Mouse (Mus musculus) embryonic facial prominence, embryonic 10.5 days (tissue): Measurements from ENCODE around the gene Csnk2a2. TPM values are rescaled to one million over a fixed set of nuclear protein-coding genes. Genes with fewer than 3 reads are reported as not detected.

Experiments
- DNase-seq: peaks from one replicate; pipeline ENCODE4 v3.0.0-alpha.2; 2017; ENCODE audit warnings: low spot score
- H3K27ac ChIP-seq: fragments of 300-500 bp; sonication (generic); replicated peaks from 2 replicates; pipeline ENCODE4 v1.5.1; 2016; ENCODE audit warnings: mild to moderate bottlenecking
- H3K27me3 ChIP-seq: fragments of 300-500 bp; sonication (generic); replicated peaks from 2 replicates; pipeline ENCODE4 v1.6.1; 2016; ENCODE audit warnings: low read depth, mild to moderate bottlenecking; ENCODE audit not compliant: poor library complexity, severe bottlenecking
- H3K36me3 ChIP-seq: fragments of 300-500 bp; sonication (generic); replicated peaks from 2 replicates; pipeline ENCODE4 v1.6.1; 2016; ENCODE audit warnings: mild to moderate bottlenecking, moderate library complexity
- H3K4me1 ChIP-seq: fragments of 300-500 bp; sonication (generic); 2 replicates; pipeline ENCODE4 v1.6.1; 2016
- H3K4me3 ChIP-seq: fragments of 300-500 bp; sonication (generic); 2 replicates; pipeline ENCODE4 v1.5.1; 2016; ENCODE audit warnings: mild to moderate bottlenecking, moderate library complexity
- H3K9me3 ChIP-seq: fragments of 300-500 bp; sonication (generic); 2 replicates; pipeline ENCODE4 v1.6.1; 2016; ENCODE audit warnings: mild to moderate bottlenecking
- WGBS: fragments of 180-500 bp; shearing (Covaris S2); methylation state at CpG from one replicate; pipeline ENCODE4 v1.1.7; 2016; 5-methylcytosine and 5-hydroxymethylcytosine counted together
- polyA plus RNA-seq: library from polyadenylated mRNA; unstranded; fragments of >200 nt; fragmentation: Nextera tagmentation; extraction: Ambion mirVana; gene quantifications from 2 replicates; pipeline ENCODE4 v1.2.1, GENCODE M21; 2016

The Csnk2a2 gene
- polyA plus RNA-seq = 12.6 and 15.2 TPM in 2 replicates

- Histone ChIP-seq H3K9me3 (no peaks in the 10 kb centered on the region), H3K27ac (peak within 1 kb of the TSS; percentile 92), H3K36me3 (peaks cover 21% of the 10 kb centered on the region), H3K27me3 (no peaks in the 10 kb centered on the region), H3K4me1 (peaks cover 19% of the 10 kb centered on the region), H3K4me3 (peak within 1 kb of the TSS; percentile 99)
- no peak for DNase-seq
- WGBS = 84% methylated on average over 5 of the region's 5 CpGs
Observed at GRCm38 (mm10) chr8:95490006-95490405, at the start of gene Csnk2a2. Gene Csnk2a2, minus strand, starts transcription at chr8:95490039.

GRCm38 (mm10) chr8:95539487-95539886 lies 49.6 kb upstream of the Csnk2a2 start:
- no peak for DNase-seq
- 83% methylated on average over 5 of the region's 5 CpGs for WGBS
- no peaks in the 10 kb centered on the region for H3K4me1 ChIP-seq

DNA sequence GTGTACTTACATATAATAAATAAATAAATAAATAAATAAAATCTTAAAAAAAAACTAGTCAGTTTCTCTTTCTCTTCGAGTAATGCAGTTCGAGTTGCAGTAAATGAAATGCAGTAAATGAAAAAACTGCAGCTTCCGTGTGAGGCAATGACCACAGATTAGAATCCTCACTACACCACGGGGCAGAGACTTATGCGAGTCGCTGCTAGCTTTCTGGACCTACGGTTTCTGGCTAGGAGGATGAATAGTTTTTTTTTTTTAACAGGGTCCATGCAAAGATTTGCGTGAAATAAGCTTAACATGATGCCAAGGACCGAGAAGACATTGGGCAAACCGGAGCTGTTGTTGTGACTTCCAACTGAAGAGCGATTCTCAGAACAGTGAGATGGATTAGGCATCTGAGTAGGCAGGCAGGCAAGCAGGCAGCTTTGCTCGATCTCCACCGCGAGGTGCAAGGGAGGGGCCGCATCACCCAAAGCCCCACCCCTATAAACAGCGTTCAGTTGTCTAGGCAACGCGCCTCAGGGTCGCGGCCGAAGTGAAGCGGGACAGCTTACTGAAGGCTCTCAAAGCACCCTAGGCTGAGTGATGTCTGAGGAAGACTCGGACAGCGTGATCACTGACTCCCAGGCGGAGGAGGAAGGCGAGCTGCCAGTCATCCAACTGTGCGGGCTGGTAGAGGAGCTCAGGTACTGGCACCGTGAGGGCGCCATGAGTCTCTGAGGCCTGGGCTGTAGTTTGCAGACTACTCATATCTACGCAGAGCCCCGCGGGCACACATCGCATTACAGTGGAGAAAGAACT lies 43.9 kb upstream of the Csnk2a2 start, which contains the start of gene Ccdc113:
TSS of gene Ccdc113 (plus strand) at position 502 of the 804 bp plus-strand sequence.
- 0 out of 2 replicates have a peak, but pooled peaks cover 6% of the 10 kb centered on the region for H3K27me3 ChIP-seq
- peak; percentile 79 for DNase-seq
- no peaks in the 10 kb centered on the region for H3K36me3 ChIP-seq
- no peaks in the 10 kb centered on the region for H3K9me3 ChIP-seq
- H3K4me3 ChIP-seq = peak within 1 kb of the TSS; percentile 62
- no peak within 1 kb of the TSS; the same call in 1 of the 2 replicates for H3K27ac ChIP-seq
- WGBS = 7% methylated on average over 33 of the region's 33 CpGs
- H3K4me1 ChIP-seq = peaks cover 8% of the 10 kb centered on the region

More at GRCm38 (mm10) chr8:95539487-95539886, 49.6 kb upstream of the Csnk2a2 start:
- Histone ChIP-seq H3K27me3 (no peaks in the 10 kb centered on the region), H3K36me3 (no peaks in the 10 kb centered on the region), H3K4me3 (no peak overlapping the region), H3K27ac (no peak overlapping the region), H3K9me3 (no peaks in the 10 kb centered on the region)

DNA sequence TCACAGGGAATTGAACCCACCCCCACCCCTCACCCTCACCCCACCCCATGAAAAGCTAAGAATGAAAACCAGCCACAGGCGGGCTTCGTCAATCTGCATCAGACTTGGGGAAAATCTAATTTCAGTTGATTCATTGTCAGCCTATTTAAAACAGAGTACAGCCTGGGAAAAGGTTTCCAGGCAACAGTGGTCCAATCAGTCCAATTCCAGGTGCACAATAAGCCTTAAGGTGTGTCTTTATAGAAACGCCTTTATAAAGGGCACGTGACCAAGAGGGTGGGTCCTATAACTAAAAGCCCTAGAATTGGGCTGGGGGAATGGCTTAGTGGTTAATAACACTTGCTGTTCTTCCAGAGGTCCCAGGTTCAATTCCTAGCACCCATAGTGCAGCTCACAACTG lies 42.4 kb upstream of the Csnk2a2 start:
- peaks cover 8% of the 10 kb centered on the region for H3K4me1 ChIP-seq
- H3K9me3 ChIP-seq = no peaks in the 10 kb centered on the region
- H3K36me3 ChIP-seq = no peaks in the 10 kb centered on the region
- no peak overlapping the region for H3K27ac ChIP-seq
- H3K4me3 ChIP-seq = no peak overlapping the region
- 0 out of 2 replicates have a peak, but pooled peaks cover 6% of the 10 kb centered on the region for H3K27me3 ChIP-seq
- no peak for DNase-seq
- WGBS = 61% methylated on average over 4 of the region's 4 CpGs

DNA sequence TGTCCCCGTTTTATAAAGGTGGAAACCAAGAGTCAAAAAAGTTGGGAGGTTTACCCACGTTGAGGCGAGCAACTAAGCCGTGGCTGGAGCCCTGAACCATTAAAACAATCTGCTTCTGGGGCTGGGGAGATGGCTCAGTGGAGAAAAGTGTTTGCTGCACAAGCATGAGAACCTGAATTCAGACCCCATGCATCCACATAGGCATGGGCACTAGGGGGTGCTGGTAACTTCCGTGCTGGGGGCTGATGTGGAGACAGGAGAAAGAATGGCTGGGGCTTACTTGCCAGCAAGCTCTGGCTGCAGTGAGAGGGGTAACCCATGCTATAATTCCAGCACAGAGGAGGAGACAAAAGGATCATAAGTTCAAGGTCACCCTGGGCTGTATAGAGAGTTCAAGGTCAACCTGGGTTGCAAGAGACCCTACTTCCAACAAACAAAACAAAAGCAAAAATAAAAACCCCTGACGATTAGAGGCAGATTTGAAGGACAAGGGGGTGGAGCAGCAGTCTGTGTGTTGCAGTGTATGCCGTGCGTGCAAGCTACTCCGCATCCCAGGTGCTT lies 39.0 kb upstream of the Csnk2a2 start:
- H3K4me1 ChIP-seq = peaks cover 3% of the 10 kb centered on the region
- no peak overlapping the region for H3K27ac ChIP-seq
- H3K9me3 ChIP-seq = no peaks in the 10 kb centered on the region
- no peaks in the 10 kb centered on the region for H3K27me3 ChIP-seq
- H3K4me3 ChIP-seq = no peak overlapping the region
- WGBS = 68% methylated on average over 9 of the region's 9 CpGs
- DNase-seq = no peak
- no peaks in the 10 kb centered on the region for H3K36me3 ChIP-seq

- 92% methylated on average over 10 of the region's 10 CpGs for WGBS
- DNase-seq = no peak
Observed at GRCm38 (mm10) chr8:95528194-95528593, 38.4 kb upstream of the Csnk2a2 start.

DNA sequence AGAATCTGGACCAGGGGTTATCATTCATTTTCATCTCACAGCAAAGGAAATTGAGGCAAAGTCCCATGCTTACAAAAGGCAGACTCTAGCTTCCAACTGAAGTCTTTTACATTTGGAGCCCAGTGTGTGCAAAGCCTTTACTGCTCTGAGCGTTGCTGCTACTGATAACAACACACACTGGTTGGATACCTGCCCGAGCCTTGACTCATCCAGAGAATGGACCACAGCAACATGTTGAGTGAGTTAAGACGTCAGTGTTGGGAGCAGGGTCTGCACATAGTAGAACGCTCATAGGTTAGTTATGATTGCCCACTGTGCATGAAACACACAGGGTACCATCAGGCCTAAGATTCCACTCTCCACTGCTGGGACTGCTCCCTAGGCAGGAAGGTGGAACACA lies 34.2 kb upstream of the Csnk2a2 start:
- Histone ChIP-seq H3K9me3 (no peaks in the 10 kb centered on the region), H3K27me3 (no peaks in the 10 kb centered on the region), H3K4me3 (no peak overlapping the region), H3K36me3 (no peaks in the 10 kb centered on the region), H3K4me1 (no peaks in the 10 kb centered on the region), H3K27ac (no peak overlapping the region)
- DNase-seq = no peak
- 90% methylated on average over 4 of the region's 4 CpGs for WGBS

More at GRCm38 (mm10) chr8:95528194-95528593, 38.4 kb upstream of the Csnk2a2 start:
- Histone ChIP-seq H3K4me3 (no peak overlapping the region), H3K27me3 (no peaks in the 10 kb centered on the region), H3K27ac (no peak overlapping the region), H3K36me3 (no peaks in the 10 kb centered on the region), H3K4me1 (no peaks in the 10 kb centered on the region), H3K9me3 (no peaks in the 10 kb centered on the region)

DNA sequence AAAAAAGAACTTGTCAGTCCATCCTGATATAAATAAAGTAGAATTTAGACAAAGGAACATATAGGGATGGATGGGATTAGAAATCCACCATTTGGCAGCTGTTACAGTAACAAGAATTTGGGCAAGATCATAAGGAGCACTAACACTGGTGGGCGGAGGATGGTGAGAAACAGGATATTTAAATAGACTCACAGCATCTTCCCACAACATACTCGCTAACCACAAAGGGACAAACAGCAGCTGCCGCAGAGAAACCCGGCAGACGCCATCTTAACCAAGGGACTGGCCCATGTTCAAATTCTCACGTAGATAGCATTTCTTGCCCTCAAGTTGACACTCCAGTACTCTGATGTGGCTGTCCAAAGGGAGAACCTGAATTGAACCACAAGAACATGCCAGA lies 27.1 kb upstream of the Csnk2a2 start:
- Histone ChIP-seq H3K4me3 (no peak overlapping the region), H3K27ac (no peak overlapping the region), H3K27me3 (no peaks in the 10 kb centered on the region), H3K4me1 (no peaks in the 10 kb centered on the region), H3K9me3 (no peaks in the 10 kb centered on the region), H3K36me3 (no peaks in the 10 kb centered on the region)
- no peak for DNase-seq
- WGBS = 92% methylated on average over 6 of the region's 6 CpGs

DNA sequence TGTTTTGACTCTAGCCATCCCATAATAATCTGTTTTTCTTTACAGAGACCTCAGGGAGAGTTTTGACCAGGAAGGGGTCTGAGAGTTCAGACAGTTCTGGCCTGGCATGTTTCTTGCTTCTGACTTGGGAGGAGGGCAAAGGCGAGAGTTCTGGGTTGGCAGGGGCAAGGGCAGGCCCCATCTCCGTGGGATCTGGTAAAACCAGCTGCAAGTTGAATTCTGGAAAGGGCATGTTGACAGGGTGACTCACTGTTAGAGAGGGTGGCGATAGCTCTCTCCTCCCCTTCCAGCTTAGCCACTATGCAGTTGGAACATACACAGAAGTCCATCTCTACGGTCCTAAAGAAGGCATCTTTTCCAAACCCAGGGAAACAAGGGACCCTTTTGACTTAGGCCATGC lies 23.4 kb upstream of the Csnk2a2 start:
- no peak overlapping the region for H3K4me3 ChIP-seq
- no peaks in the 10 kb centered on the region for H3K4me1 ChIP-seq
- no peaks in the 10 kb centered on the region for H3K27me3 ChIP-seq
- H3K36me3 ChIP-seq = no peaks in the 10 kb centered on the region
- 83% methylated on average over 4 of the region's 4 CpGs for WGBS
- no peaks in the 10 kb centered on the region for H3K9me3 ChIP-seq
- DNase-seq = no peak
- H3K27ac ChIP-seq = no peak overlapping the region

DNA sequence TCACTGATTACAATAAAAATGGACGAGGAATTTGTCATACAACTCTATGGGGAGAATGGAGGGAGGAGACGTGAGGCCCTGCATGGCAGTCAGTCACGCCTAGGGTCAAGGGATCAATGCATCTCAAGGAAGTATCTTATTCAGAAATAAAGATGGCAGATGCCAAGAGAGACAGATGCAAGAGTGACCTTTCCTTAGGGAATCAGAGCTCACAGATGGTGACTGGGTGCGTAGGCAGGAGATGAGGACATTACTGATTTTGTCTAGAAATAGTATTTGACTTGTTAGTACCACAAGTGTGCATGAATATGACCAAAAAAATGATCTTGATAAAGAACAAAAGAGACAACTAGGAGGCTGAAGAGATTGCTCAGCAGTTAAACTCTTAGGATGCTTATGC lies 22.4 kb upstream of the Csnk2a2 start:
- Histone ChIP-seq H3K27me3 (no peaks in the 10 kb centered on the region), H3K9me3 (no peaks in the 10 kb centered on the region), H3K36me3 (no peaks in the 10 kb centered on the region), H3K4me3 (no peak overlapping the region), H3K4me1 (no peaks in the 10 kb centered on the region), H3K27ac (no peak overlapping the region)
- 82% methylated on average over 4 of the region's 4 CpGs for WGBS
- no peak for DNase-seq

- H3K4me3 ChIP-seq = no peak overlapping the region
- no peak for DNase-seq
- 72% methylated on average over 5 of the region's 5 CpGs for WGBS
- no peaks in the 10 kb centered on the region for H3K36me3 ChIP-seq
- no peak overlapping the region for H3K27ac ChIP-seq
- H3K27me3 ChIP-seq = no peaks in the 10 kb centered on the region
- H3K4me1 ChIP-seq = no peaks in the 10 kb centered on the region
- no peaks in the 10 kb centered on the region for H3K9me3 ChIP-seq
Observed at GRCm38 (mm10) chr8:95506245-95506644, 16.4 kb upstream of the Csnk2a2 start.

GRCm38 (mm10) chr8:95505606-95506005 lies 15.8 kb upstream of the Csnk2a2 start:
- WGBS = 90% methylated on average over 3 of the region's 3 CpGs

GRCm38 (mm10) chr8:95504835-95505234 lies 15.0 kb upstream of the Csnk2a2 start:
- H3K4me3 ChIP-seq = no peak overlapping the region
- H3K27me3 ChIP-seq = no peaks in the 10 kb centered on the region
- no peak overlapping the region for H3K27ac ChIP-seq
- no peaks in the 10 kb centered on the region for H3K9me3 ChIP-seq
- no peaks in the 10 kb centered on the region for H3K36me3 ChIP-seq
- no peaks in the 10 kb centered on the region for H3K4me1 ChIP-seq
- 68% methylated on average over 5 of the region's 5 CpGs for WGBS
- DNase-seq = no peak

More at GRCm38 (mm10) chr8:95505606-95506005, 15.8 kb upstream of the Csnk2a2 start:
- no peaks in the 10 kb centered on the region for H3K27me3 ChIP-seq
- no peak overlapping the region for H3K4me3 ChIP-seq
- DNase-seq = no peak
- no peaks in the 10 kb centered on the region for H3K4me1 ChIP-seq
- no peak overlapping the region for H3K27ac ChIP-seq
- H3K9me3 ChIP-seq = no peaks in the 10 kb centered on the region
- H3K36me3 ChIP-seq = no peaks in the 10 kb centered on the region
